Mouse (Mus musculus) olfactory bulb, adult 2 months (tissue): ENCODE data around the gene Stk24. TPM values are rescaled to one million over a fixed set of nuclear protein-coding genes. Genes with fewer than 3 reads are reported as not detected.

Experiments
- H3K27ac ChIP-seq: fragments of 200-500 bp; 2 replicates; pipeline ENCODE4 v1.5.1; 2012; ENCODE audit warnings: low read depth, low read length; ENCODE audit not compliant: insufficient read depth
- H3K4me1 ChIP-seq: fragments of 200-500 bp; 2 replicates; pipeline ENCODE4 v1.6.1; 2012; ENCODE audit warnings: low read length; ENCODE audit not compliant: control insufficient read depth, insufficient read depth
- H3K4me3 ChIP-seq: fragments of 200-500 bp; 2 replicates; pipeline ENCODE4 v1.5.1; 2012; ENCODE audit warnings: mild to moderate bottlenecking, low read depth, low read length, moderate library complexity; ENCODE audit not compliant: insufficient read depth
- CTCF ChIP-seq: fragments of 200-500 bp; IDR thresholded peaks from 2 replicates; pipeline ENCODE4 v1.5.1; 2012; ENCODE audit warnings: low read depth, mild to moderate bottlenecking, low read length, moderate library complexity; ENCODE audit not compliant: insufficient read depth
- POLR2A ChIP-seq: fragments of 200-500 bp; IDR thresholded peaks from 2 replicates; pipeline ENCODE4 v1.6.1; 2012; ENCODE audit warnings: mild to moderate bottlenecking, low read depth, low read length, moderate library complexity; ENCODE audit not compliant: insufficient read depth
- WGBS: fragments of 180-500 bp; shearing (Covaris S2); methylation state at CpG from one replicate; pipeline ENCODE4 v1.1.7; 2018; 5-methylcytosine and 5-hydroxymethylcytosine counted together
- polyA plus RNA-seq: library from polyadenylated mRNA; stranded (reverse); fragments of >200 nt; gene quantifications from 2 replicates; pipeline ENCODE4 v1.2.4, GENCODE M21; 2012; ENCODE audit warnings: low replicate concordance; ENCODE audit not compliant: missing spikeins, insufficient read depth, insufficient read length

Gene Stk24
- polyA plus RNA-seq, 1 experiment, result not detected

GRCm38 (mm10) chr14:121387760-121388159, 7.9 kb upstream of the Stk24 start:
- TF ChIP-seq CTCF (no peak), POLR2A (no peak)
- WGBS, result 73% methylated on average over 1 of the region's 1 CpGs
- no peak overlapping the region for H3K4me3 ChIP-seq
- H3K4me1 ChIP-seq, result peaks cover 3% of the 10 kb centered on the region; the same call in 1 of the 2 replicates
- no peak overlapping the region for H3K27ac ChIP-seq

- H3K4me1 ChIP-seq, result peaks cover 3% of the 10 kb centered on the region; the same call in 1 of the 2 replicates
- TF ChIP-seq POLR2A, result no peak
- no peak for TF ChIP-seq CTCF
- no peak overlapping the region for H3K27ac ChIP-seq
- no peak overlapping the region for H3K4me3 ChIP-seq
- 65% methylated on average over 8 of the region's 8 CpGs for WGBS
These were observed 5.6 kb upstream of the Stk24 start for GRCm38 (mm10) chr14:121385440-121385839.

- TF ChIP-seq POLR2A, result no peak
- no peak for TF ChIP-seq CTCF
- 64% methylated on average over 3 of the region's 3 CpGs for WGBS
These were observed 4.0 kb upstream of the Stk24 start for GRCm38 (mm10) chr14:121383801-121384200.

GRCm38 (mm10) chr14:121379116-121379826, 540 bp downstream of the Stk24 start:
- WGBS, result 5% methylated on average over 78 of the region's 79 CpGs
- no peak for TF ChIP-seq CTCF
- TF ChIP-seq POLR2A, result peak; percentile 88
- Histone ChIP-seq H3K27ac (peak overlapping the region; percentile 80), H3K4me3 (peak overlapping the region; percentile 98), H3K4me1 (peaks cover 10% of the 10 kb centered on the region)

More at GRCm38 (mm10) chr14:121383801-121384200, 4.0 kb upstream of the Stk24 start:
- H3K27ac ChIP-seq, result no peak overlapping the region
- H3K4me3 ChIP-seq, result no peak overlapping the region
- H3K4me1 ChIP-seq, result peaks cover 7% of the 10 kb centered on the region; the same call in 1 of the 2 replicates

- H3K4me3 ChIP-seq, result peak overlapping the region; percentile 98
- under 1% methylated on average over 83 of the region's 83 CpGs for WGBS
- peak overlapping the region; percentile 80 for H3K27ac ChIP-seq
- peaks cover 10% of the 10 kb centered on the region for H3K4me1 ChIP-seq
- no peak for TF ChIP-seq CTCF
- TF ChIP-seq POLR2A, result no peak
These were observed 1.3 kb downstream of the Stk24 start for GRCm38 (mm10) chr14:121378243-121379115.

- no peak for TF ChIP-seq POLR2A
- TF ChIP-seq CTCF, result no peak
- Histone ChIP-seq H3K27ac (no peak overlapping the region), H3K4me3 (no peak overlapping the region), H3K4me1 (peaks cover 18% of the 10 kb centered on the region)
- 67% methylated on average over 6 of the region's 6 CpGs for WGBS
These were observed 3.2 kb downstream of the Stk24 start for GRCm38 (mm10) chr14:121376566-121376965.

GRCm38 (mm10) chr14:121373901-121374300, 5.9 kb downstream of the Stk24 start:
- WGBS, result 72% methylated on average over 4 of the region's 4 CpGs

GRCm38 (mm10) chr14:121373020-121373419, 6.8 kb downstream of the Stk24 start:
- 83% methylated on average over 9 of the region's 9 CpGs for WGBS
- peaks cover 35% of the 10 kb centered on the region for H3K4me1 ChIP-seq
- no peak overlapping the region for H3K27ac ChIP-seq
- no peak overlapping the region for H3K4me3 ChIP-seq
- TF ChIP-seq POLR2A, result no peak
- no peak for TF ChIP-seq CTCF

More at GRCm38 (mm10) chr14:121373901-121374300, 5.9 kb downstream of the Stk24 start:
- Histone ChIP-seq H3K4me3 (no peak overlapping the region), H3K4me1 (peaks cover 28% of the 10 kb centered on the region), H3K27ac (no peak overlapping the region)
- TF ChIP-seq CTCF (no peak), POLR2A (no peak)
